Comparison of ENCODE assay signal across 7 mouse cellular contexts in genomic region chr7:127208295-127208552, GRCm38 (mm10). TPM values are rescaled to one million over a fixed set of nuclear protein-coding genes. Genes with fewer than 3 reads are reported as not detected.
DNase-seq lines count a peak whose midpoint lies in the region; ATAC-seq and TF ChIP-seq lines count a peak whose summit lies in the region.

Gene Tbc1d10b (minus strand): TSS chr7:127208468.

- no peak for TF ChIP-seq CTCF in C2C12 (IDR thresholded peaks at IDR 0.05; ENCODE audit: control insufficient read depth, insufficient read depth, insufficient read length)

- no peaks in the 10 kb centered on the region; the same call in 1 of the 2 replicates for H3K9me3 ChIP-seq in forebrain, embryonic 10.5 days
- H3K9me3 ChIP-seq in limb, embryonic 15.5 days, result no peaks in the 10 kb centered on the region
- no peaks in the 10 kb centered on the region for H3K9me3 ChIP-seq in stomach, embryonic 15.5 days

- H3K4me2 ChIP-seq in limb, embryonic 15.5 days, result peak within 1 kb of the TSS; percentile 83
- H3K4me2 ChIP-seq in stomach, embryonic 15.5 days, result peak within 1 kb of the TSS; percentile 88

- peak within 1 kb of the TSS; percentile 83 for H3K4me3 ChIP-seq in C2C12 (ENCODE audit: insufficient read depth, poor library complexity, severe bottlenecking)
- peak within 1 kb of the TSS; percentile 94 for H3K4me3 ChIP-seq in forebrain, embryonic 10.5 days
- peak within 1 kb of the TSS; percentile 97 for H3K4me3 ChIP-seq in limb, embryonic 15.5 days
- H3K4me3 ChIP-seq in stomach, embryonic 15.5 days (replicated peaks), result peak within 1 kb of the TSS; percentile 97

- peak within 1 kb of the TSS; percentile 90 for H3K9ac ChIP-seq in limb, embryonic 15.5 days
- peak within 1 kb of the TSS; percentile 96 for H3K9ac ChIP-seq in stomach, embryonic 15.5 days

- WGBS in forebrain, embryonic 10.5 days, result 0% methylated on average over 29 of the region's 44 CpGs
- WGBS in limb, embryonic 15.5 days, result under 1% methylated on average over 25 of the region's 44 CpGs
- 1% methylated on average over 30 of the region's 44 CpGs for WGBS in stomach, embryonic 15.5 days

- DNase-seq in forebrain, embryonic 10.5 days (ENCODE audit: extremely low spot score, low spot score), result no peak
- DNase-seq in heart, postnatal 4 days, result no peak
- DNase-seq in thymus, postnatal 4 days, result no peak

- H3K4me1 ChIP-seq in forebrain, embryonic 10.5 days, result peaks cover 38% of the 10 kb centered on the region
- peaks cover 27% of the 10 kb centered on the region for H3K4me1 ChIP-seq in limb, embryonic 15.5 days
- peaks cover 20% of the 10 kb centered on the region for H3K4me1 ChIP-seq in stomach, embryonic 15.5 days

- ATAC-seq in CD4-positive, CD25-positive, alpha-beta regulatory T cell, adult 4 months, result no peak
- peak; percentile 15 for ATAC-seq in limb, embryonic 15.5 days (ENCODE audit: insufficient number of reproducible peaks, low FRiP score, low TSS enrichment, low read depth)
- peak; percentile 47 for ATAC-seq in stomach, embryonic 15.5 days (ENCODE audit: insufficient read depth, low FRiP score, low read depth)

- H3K36me3 ChIP-seq in C2C12 (ENCODE audit: control insufficient read depth, insufficient read depth), result peaks cover 7% of the 10 kb centered on the region
- peaks cover 24% of the 10 kb centered on the region for H3K36me3 ChIP-seq in forebrain, embryonic 10.5 days (replicated peaks)
- H3K36me3 ChIP-seq in limb, embryonic 15.5 days, result peaks cover 8% of the 10 kb centered on the region
- H3K36me3 ChIP-seq in stomach, embryonic 15.5 days, result peaks cover under 1% of the 10 kb centered on the region; the same call in 1 of the 2 replicates

- H3K79me3 ChIP-seq in C2C12 (ENCODE audit: low read depth), result peaks cover 36% of the 10 kb centered on the region

- H3K27ac ChIP-seq in forebrain, embryonic 10.5 days, result peak within 1 kb of the TSS; percentile 95
- peak within 1 kb of the TSS; percentile 93 for H3K27ac ChIP-seq in limb, embryonic 15.5 days
- peak within 1 kb of the TSS; percentile 89 for H3K27ac ChIP-seq in stomach, embryonic 15.5 days

- peaks cover 49% of the 10 kb centered on the region for H3K79me2 ChIP-seq in C2C12 (ENCODE audit: control insufficient read depth, insufficient read depth)

- H3K27me3 ChIP-seq in C2C12 (ENCODE audit: control insufficient read depth, insufficient read depth, insufficient read length), result no peaks in the 10 kb centered on the region
- H3K27me3 ChIP-seq in forebrain, embryonic 10.5 days (ENCODE audit: poor library complexity, severe bottlenecking), result peaks cover 9% of the 10 kb centered on the region
- H3K27me3 ChIP-seq in limb, embryonic 15.5 days, result no peaks in the 10 kb centered on the region
- no peaks in the 10 kb centered on the region for H3K27me3 ChIP-seq in stomach, embryonic 15.5 days (replicated peaks)

- peak within 1 kb of the TSS; percentile 68 for H3ac ChIP-seq in C2C12 (ENCODE audit: control insufficient read depth, insufficient read length, low read depth)

TF ChIP-seq in C2C12, 6 proteins besides CTCF, POLR2A, EP300 and RAD21:
- TF ChIP-seq FOSL1 (IDR thresholded peaks at IDR 0.05; ENCODE audit: insufficient read depth, low read length, poor library complexity, severe bottlenecking) (no peak), CEBPB (IDR thresholded peaks at IDR 0.05; ENCODE audit: low read depth) (no peak), MYOD1 (IDR thresholded peaks at IDR 0.05; ENCODE audit: control insufficient read depth, insufficient read length, low read depth) (no peak), MYOG (IDR thresholded peaks at IDR 0.05; ENCODE audit: control insufficient read depth, extremely low read depth, insufficient read length) (no peak), USF1 (IDR thresholded peaks at IDR 0.05; ENCODE audit: low read depth) (no peak), MAX (IDR thresholded peaks at IDR 0.05) (no peak)
TF ChIP-seq in C2C12: peak in this region for 0.

RNA-seq across cellular contexts. Expression of gene Tbc1d10b, which starts in this region (rescaled TPM):
- polyA plus RNA-seq in C2C12 (2012; fragmentation: generic; extraction: Trizol), result 41.4 TPM
- 10 to 100 TPM; 12.5 to 18.4 TPM for polyA plus RNA-seq in CD4-positive, CD25-positive, alpha-beta regulatory T cell, adult 4 months (2017; shearing (Covaris generic))
- 27.3 and 29.2 TPM in 2 replicates for polyA plus RNA-seq in forebrain, embryonic 10.5 days (2016; fragmentation: Nextera tagmentation; extraction: Ambion mirVana)
- total RNA-seq in heart, postnatal 4 days (2021), result 10 to 100 TPM; 41.0 to 42.5 TPM
- 24.6 and 25.5 TPM in 2 replicates for polyA plus RNA-seq in limb, embryonic 15.5 days (2015; fragmentation: Nextera tagmentation; extraction: Ambion mirVana)
- polyA plus RNA-seq in stomach, embryonic 15.5 days (2015; fragmentation: Nextera tagmentation; extraction: Ambion mirVana), result 24.3 and 24.4 TPM in 2 replicates
